Mouse (Mus musculus): ENCODE results near the gene Sgsh.

GRCm38 (mm10) chr11:119390271-119391231 is 35.2 kb upstream of the Sgsh start:
- TF ChIP-seq CTCF (IDR thresholded peaks at IDR 0.05; ENCODE audit: borderline replicate concordance, insufficient read depth, low read depth, low read length): no peak
- TF ChIP-seq POLR2A (IDR thresholded peaks at IDR 0.05; ENCODE audit: borderline replicate concordance, insufficient read depth, low read length): no peak
